Mouse (Mus musculus) ES-CJ7 (cell line): ENCODE results near the gene Mt2.

Source experiments
- DNase-seq: peaks from one replicate; pipeline ENCODE4 v3.0.0; 2011; ENCODE audit warnings: low read depth, low spot score

Mt2 gene

DNA sequence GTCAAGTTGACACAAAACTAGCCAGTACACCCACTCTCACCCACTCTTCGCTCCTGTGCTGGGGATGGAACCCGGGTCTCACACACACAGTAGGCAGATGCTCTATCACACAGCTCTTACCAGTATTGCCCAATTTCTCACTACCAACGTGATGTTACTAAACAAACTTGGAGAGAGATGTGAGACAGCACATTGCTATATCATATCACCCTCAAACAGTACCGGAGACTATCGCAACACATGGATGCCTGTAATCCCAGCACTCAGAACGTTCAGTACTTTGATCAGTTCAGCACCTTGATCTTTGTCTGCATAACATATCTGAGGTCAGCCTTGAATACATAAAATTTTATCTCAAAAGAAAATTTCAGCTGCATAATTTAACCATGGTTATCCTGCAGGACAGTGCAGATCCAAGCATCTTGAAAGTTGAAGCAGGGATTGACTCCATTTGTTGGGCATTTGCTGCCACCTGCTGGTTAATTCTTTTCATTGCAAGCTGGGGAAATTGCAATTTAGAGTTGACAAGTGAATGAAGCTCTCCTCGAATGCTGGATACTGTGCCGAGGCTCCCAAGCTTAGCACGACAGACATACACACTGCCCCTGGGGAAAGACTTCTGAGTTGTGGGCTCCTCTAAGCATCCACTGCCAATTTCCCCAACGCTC lies 26.9 kb downstream of the Mt2 start:
- peak; percentile 85 for DNase-seq

DNA sequence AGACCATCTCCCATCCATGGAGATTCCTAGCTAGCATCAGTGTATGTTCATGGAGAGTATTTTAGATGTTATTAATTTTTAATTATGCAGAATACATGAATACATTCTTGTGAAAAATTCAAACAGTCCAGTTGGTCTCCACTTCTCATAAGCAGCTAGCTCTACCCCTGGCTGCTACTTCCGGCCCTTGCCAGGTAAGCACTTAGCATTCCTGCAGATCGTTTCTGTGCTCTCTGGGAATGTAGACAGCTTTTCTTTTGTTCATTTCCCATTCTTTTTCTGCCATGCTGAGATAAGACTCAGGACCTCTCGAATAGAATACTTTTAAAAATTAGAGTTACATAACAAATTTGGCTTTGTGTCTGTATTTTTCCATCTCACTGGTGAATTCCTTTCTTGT lies 31.6 kb downstream of the Mt2 start:
- no peak for DNase-seq

DNA sequence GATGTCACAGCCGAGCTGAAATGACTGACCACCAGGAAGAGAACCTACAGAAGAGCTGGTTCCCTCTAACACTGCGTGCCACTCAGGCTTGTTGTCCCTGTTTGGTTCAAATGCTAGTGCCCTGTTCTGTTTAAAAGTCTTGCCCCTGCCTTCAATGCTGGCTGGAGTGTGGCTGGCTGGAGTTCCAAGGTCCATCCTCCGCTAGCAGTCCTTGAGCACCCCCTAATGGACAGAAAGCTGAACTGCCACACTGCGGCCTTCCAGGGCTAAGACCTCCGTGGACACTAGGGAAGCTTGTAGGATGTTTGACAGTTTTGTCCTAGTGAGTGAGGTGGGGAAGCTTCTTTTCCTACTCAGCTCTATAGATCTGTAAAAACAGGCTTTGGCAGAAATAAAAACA lies 33.3 kb downstream of the Mt2 start:
- DNase-seq, result peak; percentile 90

DNA sequence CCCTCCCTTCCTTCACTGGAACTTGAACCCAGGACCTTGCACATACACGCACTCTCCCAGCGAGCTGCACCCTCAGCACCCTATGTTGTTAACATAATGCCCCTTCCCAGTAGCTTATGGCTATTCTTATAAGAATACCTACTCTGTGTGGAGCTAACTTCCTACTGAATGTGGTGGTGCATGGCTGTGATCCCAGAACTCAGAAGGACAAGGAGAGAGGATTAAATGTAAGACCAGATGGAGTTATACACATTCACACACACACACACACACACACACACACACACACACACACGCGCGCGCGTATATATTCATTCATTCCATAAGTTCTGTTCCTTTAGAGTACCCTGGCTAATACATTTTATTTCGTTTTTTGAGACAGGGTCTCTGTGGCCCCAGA lies 33.8 kb downstream of the Mt2 start:
- no peak for DNase-seq

DNA sequence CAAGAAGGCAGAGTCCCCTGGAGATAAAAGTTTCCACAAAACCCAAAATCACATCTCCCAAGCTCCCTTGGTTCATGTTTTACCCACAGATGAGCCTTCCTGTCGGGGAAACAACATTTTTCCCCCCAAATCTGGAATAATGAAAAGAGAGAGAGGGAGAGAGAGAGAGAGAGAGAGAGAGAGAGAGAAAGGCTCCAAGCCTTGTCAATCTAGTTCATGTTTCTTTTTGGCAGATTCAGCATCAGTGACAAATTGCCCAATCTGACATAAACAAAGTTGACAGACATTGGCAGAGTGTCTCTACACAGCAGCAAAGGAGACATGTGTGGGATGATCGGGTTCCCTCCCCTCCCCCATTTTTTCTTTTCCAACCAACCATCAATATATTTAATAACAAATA lies 35.0 kb downstream of the Mt2 start:
- DNase-seq, result no peak

DNA sequence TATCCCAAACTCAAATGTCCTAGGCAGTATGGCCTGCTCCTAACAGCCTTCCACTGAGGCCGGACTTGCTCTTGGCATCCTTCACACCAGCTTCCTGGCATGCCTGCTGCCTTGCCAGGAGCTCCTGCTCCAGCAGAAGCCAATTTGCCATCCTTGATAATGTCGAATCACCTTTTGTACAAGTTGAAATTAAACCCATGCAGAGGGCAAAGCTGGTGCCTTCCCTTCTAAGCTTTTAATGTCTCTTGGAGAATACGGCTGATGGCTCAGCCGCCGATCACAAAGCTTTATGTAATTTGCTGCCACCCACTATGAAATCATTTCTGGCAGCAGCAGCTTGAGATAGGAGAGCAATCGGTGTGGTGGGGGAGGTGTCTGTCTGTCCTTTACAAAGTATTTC lies 37.2 kb downstream of the Mt2 start:
- no peak for DNase-seq

DNA sequence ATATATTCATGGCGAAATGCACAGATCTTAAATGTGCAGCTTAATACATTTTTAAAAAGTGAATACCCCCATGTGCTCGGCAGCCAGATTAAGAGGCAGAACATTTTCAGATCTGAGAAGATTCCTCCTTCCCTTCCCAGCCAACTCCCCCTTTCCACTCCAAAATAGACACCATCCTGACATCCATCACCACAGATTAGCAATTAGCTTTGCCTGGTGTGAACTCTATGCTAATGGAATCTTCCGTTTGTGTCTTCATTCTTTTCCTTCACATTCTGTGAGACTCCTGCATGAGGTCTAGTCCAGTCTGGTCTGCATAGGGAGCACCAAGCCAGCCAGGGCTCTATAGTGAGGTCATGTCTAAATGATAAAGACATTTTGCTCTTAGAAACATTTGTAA lies 37.8 kb downstream of the Mt2 start:
- DNase-seq, result no peak

DNA sequence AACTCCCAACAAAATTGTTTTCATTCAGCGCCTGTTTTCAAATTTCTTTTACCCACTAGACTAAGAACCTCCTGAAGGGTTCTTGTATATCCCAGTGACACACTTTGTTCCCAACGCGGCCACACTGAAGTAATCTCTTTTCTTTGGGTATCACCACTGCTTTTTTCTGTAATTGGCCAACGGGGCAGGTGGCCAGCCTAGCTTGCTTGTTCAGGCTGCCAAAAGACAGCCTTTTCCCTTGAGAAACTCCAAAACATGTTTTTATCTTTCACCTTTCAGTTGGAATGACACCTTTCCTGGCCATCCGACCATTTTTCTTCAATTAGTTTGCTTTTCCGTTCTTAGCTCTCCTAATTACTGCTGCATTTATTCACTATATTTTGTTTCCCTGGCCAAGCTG lies 41.4 kb downstream of the Mt2 start:
- no peak for DNase-seq

DNA sequence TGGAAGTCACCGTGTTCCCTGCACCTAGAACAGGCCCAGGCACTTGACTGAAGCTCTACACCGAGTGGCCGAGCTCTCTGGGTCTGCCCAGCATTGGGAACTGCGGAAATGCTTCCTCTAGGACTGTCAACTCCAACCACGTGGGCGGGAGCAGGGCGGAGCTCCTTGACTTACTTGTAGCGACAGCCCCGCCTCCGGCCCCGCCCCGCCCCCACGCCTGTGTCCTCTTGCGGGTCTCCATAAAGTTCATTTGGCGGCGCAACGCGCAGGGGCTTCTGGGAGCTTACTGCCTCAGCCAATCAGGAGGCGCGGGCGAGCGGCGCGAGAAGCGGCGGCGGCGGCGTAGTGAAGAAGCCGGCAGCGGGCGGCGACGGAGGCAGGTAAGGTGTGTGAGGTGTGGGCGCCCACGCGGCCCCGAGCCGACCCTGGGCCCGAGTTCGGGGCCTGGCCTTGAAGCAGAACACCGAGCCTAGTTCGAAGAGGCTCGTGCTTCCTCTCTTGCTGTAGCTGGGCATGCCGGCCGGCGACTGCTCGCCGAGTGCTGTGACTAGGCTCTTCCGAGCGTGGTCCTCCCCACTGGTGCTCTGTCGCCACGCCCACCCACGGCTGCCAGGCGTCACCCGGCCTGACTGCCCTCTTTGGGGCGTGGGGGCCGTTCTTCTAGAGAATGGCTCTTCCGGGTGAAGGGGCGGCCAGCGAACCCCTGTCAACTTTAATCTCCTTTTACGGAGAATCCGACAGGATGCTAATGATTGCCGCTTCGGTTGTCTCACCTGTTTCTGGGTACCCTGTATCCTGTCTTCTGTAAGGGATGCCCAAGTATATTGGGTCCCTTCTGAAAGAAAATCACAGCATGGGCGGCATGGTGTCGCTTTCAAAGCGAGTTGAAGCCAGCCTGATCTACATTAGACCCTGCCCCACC lies 42.0 kb downstream of the Mt2 start, which contains the start of gene Nup93:
Gene Nup93, plus strand, starts transcription at position 313 of the 922 bp plus-strand sequence.
- peak; percentile 100 for DNase-seq
